Mouse (Mus musculus) liver, embryonic 16.5 days (tissue): ENCODE measurements around the gene Pcsk5. TPM values are rescaled to one million over a fixed set of nuclear protein-coding genes. Genes with fewer than 3 reads are reported as not detected.

Source experiments
- ATAC-seq: fragments of 200-750 bp; cut with Nextera tagmentation; 2 replicates; pipeline ENCODE4 v1.8.0; 2017; ENCODE audit warnings: low read depth, mild to moderate bottlenecking, moderate number of reproducible peaks, moderate library complexity
- H3K27ac ChIP-seq: fragments of 300-500 bp; sonication (generic); 2 replicates; pipeline ENCODE4 v1.5.1; 2014; ENCODE audit warnings: mild to moderate bottlenecking, low read length
- H3K27me3 ChIP-seq: fragments of 300-500 bp; sonication (generic); 2 replicates; pipeline ENCODE4 v1.6.1; 2014; ENCODE audit warnings: low read depth, low read length, mixed read lengths; ENCODE audit not compliant: control insufficient read depth, insufficient read depth
- H3K36me3 ChIP-seq: fragments of 300-500 bp; sonication (generic); 2 replicates; pipeline ENCODE4 v1.6.1; 2014; ENCODE audit warnings: mild to moderate bottlenecking; ENCODE audit not compliant: control insufficient read depth, insufficient read depth
- H3K4me1 ChIP-seq: fragments of 300-500 bp; sonication (generic); 2 replicates; pipeline ENCODE4 v1.6.1; 2014; ENCODE audit warnings: low read depth, low read length, mixed read lengths; ENCODE audit not compliant: control insufficient read depth
- H3K4me2 ChIP-seq: fragments of 300-500 bp; sonication (generic); 2 replicates; pipeline ENCODE4 v1.6.1; 2014; ENCODE audit warnings: low read depth, low read length, mixed read lengths
- H3K4me3 ChIP-seq: fragments of 300-500 bp; sonication (generic); 2 replicates; pipeline ENCODE4 v1.5.1; 2014; ENCODE audit warnings: low read depth, mild to moderate bottlenecking, low read length
- H3K9ac ChIP-seq: fragments of 300-500 bp; sonication (generic); 2 replicates; pipeline ENCODE4 v1.6.1; 2014; ENCODE audit warnings: low read depth, low read length
- H3K9me3 ChIP-seq: fragments of 300-500 bp; sonication (generic); replicated peaks from 2 replicates; pipeline ENCODE4 v1.6.1; 2016; ENCODE audit warnings: low read length; ENCODE audit not compliant: control insufficient read depth
- WGBS: fragments of 180-500 bp; shearing (Covaris S2); extraction: QIAGEN DNeasy Blood & Tissue Kit; methylation state at CpG from one replicate; pipeline ENCODE4 v1.1.7; 2014; ENCODE audit not compliant: insufficient replicate concordance; 5-methylcytosine and 5-hydroxymethylcytosine counted together
- polyA plus RNA-seq: library from polyadenylated mRNA; unstranded; fragments of >200 nt; fragmentation: Nextera tagmentation; extraction: Ambion mirVana; gene quantifications from 2 replicates; pipeline ENCODE4 v1.2.1, GENCODE M21; 2015

The Pcsk5 gene
- polyA plus RNA-seq, 1 experiment from 2014 or later, result 2.4 TPM

DNA sequence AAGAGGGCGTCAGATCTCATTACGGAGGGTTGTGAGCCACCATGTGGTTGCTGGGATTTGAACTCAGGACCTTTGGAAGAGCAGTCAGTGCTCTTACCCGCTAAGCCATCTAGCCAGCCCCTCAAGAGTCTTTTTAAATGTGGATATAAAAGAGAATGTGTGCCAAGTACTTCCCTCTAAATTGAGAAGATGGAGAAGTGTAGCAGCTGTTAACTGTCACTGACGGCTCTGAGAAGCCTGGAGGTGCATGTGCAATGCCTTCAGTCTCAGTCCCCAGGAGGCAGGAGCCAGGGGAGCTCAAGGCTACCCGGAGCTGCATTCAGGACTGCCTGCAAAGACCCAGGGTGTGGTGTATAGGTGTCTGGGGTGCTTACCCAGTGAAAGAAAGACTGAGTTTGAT lies 439.5 kb downstream of the Pcsk5 start:
- no peak overlapping the region for H3K4me2 ChIP-seq
- 69% methylated on average over 5 of the region's 5 CpGs for WGBS
- H3K9ac ChIP-seq, result no peak overlapping the region
- no peak overlapping the region for H3K4me3 ChIP-seq
- no peaks in the 10 kb centered on the region for H3K27me3 ChIP-seq
- no peak for ATAC-seq
- H3K27ac ChIP-seq, result no peak overlapping the region
- H3K4me1 ChIP-seq, result peaks cover 21% of the 10 kb centered on the region
- H3K36me3 ChIP-seq, result peaks cover 13% of the 10 kb centered on the region
- no peaks in the 10 kb centered on the region for H3K9me3 ChIP-seq

DNA sequence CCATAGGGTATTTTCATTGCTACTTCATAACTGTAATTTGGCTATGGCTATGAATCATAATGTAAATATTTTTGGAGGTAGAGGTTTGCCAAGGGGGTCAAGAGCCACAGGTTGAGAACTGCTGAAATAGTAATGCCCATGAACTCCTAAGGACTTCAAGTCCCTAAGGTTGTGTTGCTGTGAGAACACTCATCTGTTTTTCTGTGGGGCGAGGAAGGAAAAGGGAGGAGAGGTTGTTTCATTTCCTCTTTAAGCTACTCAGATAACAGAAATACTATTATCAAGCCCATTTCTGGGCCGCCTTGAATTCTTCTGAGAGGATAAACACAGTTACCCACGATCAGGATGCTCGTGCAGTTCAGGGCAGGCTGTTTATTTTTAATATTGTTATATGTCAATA lies 440.6 kb downstream of the Pcsk5 start:
- Histone ChIP-seq H3K4me2 (no peak overlapping the region), H3K9me3 (no peaks in the 10 kb centered on the region), H3K27ac (no peak overlapping the region), H3K4me3 (no peak overlapping the region), H3K27me3 (no peaks in the 10 kb centered on the region), H3K36me3 (peaks cover 13% of the 10 kb centered on the region), H3K9ac (no peak overlapping the region), H3K4me1 (peaks cover 22% of the 10 kb centered on the region)
- no peak for ATAC-seq
- 40% methylated on average over 4 of the region's 4 CpGs for WGBS

GRCm38 (mm10) chr19:17393841-17394591 lies 443.4 kb downstream of the Pcsk5 start, which contains the start of gene Rfk:
Rfk (plus strand) TSS chr19:17394043.
- Histone ChIP-seq H3K9me3 (no peaks in the 10 kb centered on the region), H3K4me2 (peak within 1 kb of the TSS; percentile 72), H3K27me3 (no peaks in the 10 kb centered on the region), H3K4me3 (peak within 1 kb of the TSS; percentile 92), H3K4me1 (peaks cover 25% of the 10 kb centered on the region), H3K9ac (peak within 1 kb of the TSS; percentile 95), H3K36me3 (peaks cover 7% of the 10 kb centered on the region; the same call in 1 of the 2 replicates), H3K27ac (peak within 1 kb of the TSS; percentile 85)
- under 1% methylated on average over 73 of the region's 83 CpGs for WGBS
- peak; percentile 98 for ATAC-seq

GRCm38 (mm10) chr19:17392866-17393265 lies 444.6 kb downstream of the Pcsk5 start:
- 36% methylated on average over 3 of the region's 3 CpGs for WGBS
- Histone ChIP-seq H3K9ac (0 out of 2 replicates have a peak overlapping the region, but pooled peaks have one; percentile 22), H3K4me3 (peak overlapping the region; percentile 92)

DNA sequence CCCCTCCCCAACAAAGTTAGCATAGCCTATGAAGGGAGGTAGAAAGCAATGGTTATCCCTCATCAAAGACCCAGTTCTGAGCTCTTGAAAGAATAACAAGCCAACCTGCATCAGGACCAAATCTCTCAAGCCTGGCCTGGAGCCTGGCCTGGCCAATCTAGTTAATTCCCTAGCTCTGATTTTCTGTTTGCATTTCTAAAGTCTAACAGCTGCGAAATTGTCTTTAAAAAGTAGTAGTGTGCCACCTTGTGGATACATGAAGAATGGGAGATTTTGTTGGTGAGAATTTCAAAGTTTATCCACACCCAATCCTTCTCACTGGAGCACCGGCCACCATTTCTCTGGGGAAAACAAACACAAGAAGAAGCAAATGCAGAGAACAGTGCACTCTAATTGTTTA lies 449.0 kb downstream of the Pcsk5 start:
- 7% methylated on average over 2 of the region's 2 CpGs for WGBS
- ATAC-seq, result no peak
- H3K9ac ChIP-seq, result no peak overlapping the region

More at GRCm38 (mm10) chr19:17392866-17393265, 444.6 kb downstream of the Pcsk5 start:
- Histone ChIP-seq H3K9me3 (no peaks in the 10 kb centered on the region), H3K4me1 (peaks cover 29% of the 10 kb centered on the region), H3K36me3 (0 out of 2 replicates have a peak, but pooled peaks cover 3% of the 10 kb centered on the region), H3K27ac (no peak overlapping the region), H3K4me2 (peak overlapping the region; percentile 62), H3K27me3 (no peaks in the 10 kb centered on the region)
- ATAC-seq, result no peak

GRCm38 (mm10) chr19:17386424-17386823 lies 451.0 kb downstream of the Pcsk5 start:
- H3K27ac ChIP-seq, result no peak overlapping the region
- no peaks in the 10 kb centered on the region for H3K9me3 ChIP-seq
- H3K4me1 ChIP-seq, result peaks cover 6% of the 10 kb centered on the region
- no peaks in the 10 kb centered on the region for H3K36me3 ChIP-seq
- H3K27me3 ChIP-seq, result no peaks in the 10 kb centered on the region
- WGBS, result 74% methylated on average over 6 of the region's 6 CpGs
- no peak overlapping the region for H3K9ac ChIP-seq
- no peak overlapping the region for H3K4me3 ChIP-seq
- no peak for ATAC-seq
- H3K4me2 ChIP-seq, result no peak overlapping the region

More for the DNA sequence above, 449.0 kb downstream of the Pcsk5 start:
- Histone ChIP-seq H3K4me3 (no peak overlapping the region), H3K27ac (no peak overlapping the region), H3K36me3 (no peaks in the 10 kb centered on the region), H3K4me2 (no peak overlapping the region), H3K9me3 (no peaks in the 10 kb centered on the region), H3K4me1 (peaks cover 13% of the 10 kb centered on the region), H3K27me3 (no peaks in the 10 kb centered on the region)

GRCm38 (mm10) chr19:17385426-17385825 lies 452.0 kb downstream of the Pcsk5 start:
- Histone ChIP-seq H3K36me3 (no peaks in the 10 kb centered on the region), H3K9ac (no peak overlapping the region), H3K4me2 (no peak overlapping the region), H3K27ac (no peak overlapping the region), H3K4me3 (no peak overlapping the region), H3K4me1 (peaks cover 6% of the 10 kb centered on the region), H3K9me3 (no peaks in the 10 kb centered on the region), H3K27me3 (no peaks in the 10 kb centered on the region)
- 33% methylated on average over 1 of the region's 1 CpGs for WGBS
- no peak for ATAC-seq

DNA sequence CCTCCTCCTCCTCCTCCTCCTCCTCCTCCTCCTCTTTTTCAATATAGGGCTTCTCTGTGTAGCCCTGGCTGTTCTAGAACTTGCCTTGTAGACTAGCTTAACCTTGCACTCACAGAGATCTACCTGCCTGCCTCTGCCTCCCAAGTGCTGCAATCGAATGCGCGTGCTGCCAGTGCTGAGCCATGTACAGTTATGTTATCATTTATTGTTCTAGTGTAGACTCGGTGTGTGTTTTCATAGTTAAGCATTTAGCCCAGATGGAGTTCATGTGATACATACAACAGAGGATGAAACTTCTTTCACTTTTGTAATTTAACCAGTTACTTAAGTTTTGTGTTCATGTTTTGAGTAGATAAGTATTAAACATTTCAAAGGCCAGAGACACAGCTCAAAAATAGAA lies 452.4 kb downstream of the Pcsk5 start:
- WGBS, result 34% methylated on average over 4 of the region's 4 CpGs
- peak; percentile 73 for ATAC-seq
- H3K27me3 ChIP-seq, result no peaks in the 10 kb centered on the region

DNA sequence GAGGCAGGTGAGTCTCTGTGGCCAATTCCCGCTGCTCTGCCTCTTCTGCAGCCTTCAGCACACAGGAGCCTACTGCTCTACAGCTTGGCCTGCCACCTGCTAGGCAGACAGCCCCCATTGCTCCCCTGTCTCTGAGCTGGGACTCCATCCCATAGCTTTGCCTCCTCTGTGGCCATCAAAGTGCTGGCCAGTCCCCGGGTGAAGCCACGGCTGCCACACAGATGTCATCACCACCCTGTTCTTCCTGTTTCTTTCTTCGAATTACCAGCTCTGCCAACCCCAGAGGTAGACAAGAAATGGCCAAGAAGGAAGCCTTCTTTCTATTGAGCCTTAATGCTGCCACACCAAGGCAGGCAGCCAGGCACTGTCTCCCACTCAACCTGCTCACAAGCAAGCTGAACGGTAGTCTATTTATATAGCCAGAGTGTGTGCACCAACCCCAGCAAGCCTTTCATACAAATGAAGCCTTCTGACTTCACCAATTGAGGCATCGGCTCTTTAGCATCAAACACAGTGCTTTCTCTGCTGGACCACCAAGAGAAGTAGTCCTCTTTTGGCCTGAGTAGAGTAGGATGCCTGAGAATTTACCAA lies 454.5 kb downstream of the Pcsk5 start:
- Histone ChIP-seq H3K9ac (no peak overlapping the region), H3K4me3 (no peak overlapping the region), H3K4me1 (no peaks in the 10 kb centered on the region), H3K36me3 (no peaks in the 10 kb centered on the region), H3K9me3 (no peaks in the 10 kb centered on the region), H3K4me2 (no peak overlapping the region), H3K27me3 (no peaks in the 10 kb centered on the region), H3K27ac (no peak overlapping the region)
- no peak for ATAC-seq
- WGBS, result 47% methylated on average over 6 of the region's 6 CpGs

More for the DNA sequence above, 452.4 kb downstream of the Pcsk5 start:
- no peaks in the 10 kb centered on the region for H3K9me3 ChIP-seq
- no peak overlapping the region for H3K4me2 ChIP-seq
- peaks cover 6% of the 10 kb centered on the region for H3K4me1 ChIP-seq
- no peak overlapping the region for H3K4me3 ChIP-seq
- no peak overlapping the region for H3K9ac ChIP-seq
- H3K27ac ChIP-seq, result no peak overlapping the region
- H3K36me3 ChIP-seq, result no peaks in the 10 kb centered on the region
